Mouse (Mus musculus) hindbrain, embryonic 10.5 days (tissue): Measurements from ENCODE around the gene Ifitm10. TPM values are rescaled to one million over a fixed set of nuclear protein-coding genes. Genes with fewer than 3 reads are reported as not detected.
A peak's percentile ranks its signal among the peaks of the same experiment; 100 is the strongest.

Experiments used
- DNase-seq: peaks from one replicate; pipeline ENCODE4 v3.0.0-alpha.2; 2017; ENCODE audit warnings: low spot score
- H3K27ac ChIP-seq: fragments of 300-500 bp; sonication (generic); 2 replicates; pipeline ENCODE4 v1.5.1; 2016; ENCODE audit warnings: mild to moderate bottlenecking, moderate library complexity
- H3K27me3 ChIP-seq: fragments of 300-500 bp; sonication (generic); 2 replicates; pipeline ENCODE4 v1.6.1; 2016; ENCODE audit warnings: mild to moderate bottlenecking; ENCODE audit not compliant: poor library complexity, insufficient read depth, severe bottlenecking
- H3K36me3 ChIP-seq: fragments of 300-500 bp; sonication (generic); 2 replicates; pipeline ENCODE4 v1.6.1; 2016; ENCODE audit warnings: mild to moderate bottlenecking, moderate library complexity
- H3K4me1 ChIP-seq: fragments of 300-500 bp; sonication (generic); replicated peaks from 2 replicates; pipeline ENCODE4 v1.6.1; 2016; ENCODE audit warnings: mild to moderate bottlenecking
- H3K4me3 ChIP-seq: fragments of 300-500 bp; sonication (generic); 2 replicates; pipeline ENCODE4 v1.5.1; 2016; ENCODE audit warnings: mild to moderate bottlenecking, moderate library complexity
- H3K9me3 ChIP-seq: fragments of 300-500 bp; sonication (generic); 2 replicates; pipeline ENCODE4 v1.6.1; 2016; ENCODE audit warnings: mild to moderate bottlenecking, moderate library complexity
- WGBS: fragments of 180-500 bp; shearing (Covaris S2); methylation state at CpG from one replicate; pipeline ENCODE4 v1.1.7; 2016; 5-methylcytosine and 5-hydroxymethylcytosine counted together
- polyA plus RNA-seq: library from polyadenylated mRNA; unstranded; fragments of >200 nt; fragmentation: Nextera tagmentation; extraction: Ambion mirVana; gene quantifications from 2 replicates; pipeline ENCODE4 v1.2.1, GENCODE M21; 2016

Gene Ifitm10
- polyA plus RNA-seq, 1 experiment from 2014 or later: 0.63 TPM

DNA sequence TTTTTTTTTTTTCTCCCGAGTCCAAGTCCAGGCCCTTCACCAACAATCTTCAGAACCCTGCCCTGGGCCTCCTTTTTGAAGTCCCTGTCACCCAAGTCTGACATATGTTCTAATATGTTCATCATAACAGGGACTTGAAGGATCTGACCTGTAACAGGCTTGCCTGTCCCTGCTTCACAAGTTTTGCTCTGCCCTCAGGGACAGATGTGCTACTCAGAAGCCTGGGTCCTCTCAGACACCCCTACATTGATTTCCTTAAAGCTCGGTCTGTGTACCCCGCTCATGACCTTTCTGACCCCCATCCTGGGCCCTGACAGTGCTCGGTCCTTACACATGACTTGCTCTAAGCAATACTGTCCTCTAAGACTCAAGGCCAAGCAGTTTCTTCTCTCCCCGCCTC lies 514 bp downstream of the Ifitm10 start:
- peaks cover 55% of the 10 kb centered on the region for H3K27me3 ChIP-seq
- H3K27ac ChIP-seq: no peak overlapping the region
- peaks cover 31% of the 10 kb centered on the region for H3K36me3 ChIP-seq
- H3K4me1 ChIP-seq: peaks cover 17% of the 10 kb centered on the region
- no peak overlapping the region for H3K4me3 ChIP-seq
- no peak for DNase-seq
- no peaks in the 10 kb centered on the region for H3K9me3 ChIP-seq
- WGBS: 79% methylated on average over 5 of the region's 5 CpGs

- Histone ChIP-seq H3K36me3 (peaks cover 21% of the 10 kb centered on the region), H3K4me3 (peak overlapping the region; percentile 52), H3K4me1 (peaks cover 17% of the 10 kb centered on the region), H3K27ac (peak overlapping the region; percentile 45), H3K27me3 (peaks cover 55% of the 10 kb centered on the region), H3K9me3 (no peaks in the 10 kb centered on the region)
- DNase-seq: peak; percentile 14
- 3% methylated on average over 64 of the region's 64 CpGs for WGBS
These were observed 1.5 kb downstream of the Ifitm10 start for GRCm38 (mm10) chr7:142371768-142372661.

DNA sequence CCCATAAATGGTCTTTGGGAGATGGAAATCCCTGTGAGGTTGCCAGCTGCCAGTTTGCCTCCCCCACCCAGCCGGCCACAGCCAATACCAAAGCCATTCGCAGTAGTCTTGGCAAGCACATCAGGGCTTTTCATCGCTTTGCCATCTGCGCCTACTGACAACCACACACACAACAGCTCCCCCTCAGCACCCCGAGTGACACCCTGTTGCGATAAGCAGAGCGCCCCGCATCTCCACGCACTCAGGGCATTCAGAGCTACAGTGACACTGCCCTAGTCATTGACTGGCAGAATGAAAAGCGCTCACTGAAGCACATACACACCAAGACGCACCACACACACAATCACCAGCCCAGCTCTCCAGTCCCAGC lies 2.2 kb downstream of the Ifitm10 start:
- DNase-seq: no peak
- Histone ChIP-seq H3K9me3 (no peaks in the 10 kb centered on the region), H3K27me3 (peaks cover 55% of the 10 kb centered on the region), H3K36me3 (peaks cover 14% of the 10 kb centered on the region), H3K4me1 (peaks cover 17% of the 10 kb centered on the region), H3K4me3 (peak overlapping the region; percentile 52; the same call in 1 of the 2 replicates), H3K27ac (no peak overlapping the region)
- WGBS: 26% methylated on average over 11 of the region's 11 CpGs

- Histone ChIP-seq H3K27me3 (peaks cover 55% of the 10 kb centered on the region), H3K27ac (no peak overlapping the region)
- DNase-seq: no peak
These were observed 2.6 kb downstream of the Ifitm10 start for GRCm38 (mm10) chr7:142370937-142371336.

DNA sequence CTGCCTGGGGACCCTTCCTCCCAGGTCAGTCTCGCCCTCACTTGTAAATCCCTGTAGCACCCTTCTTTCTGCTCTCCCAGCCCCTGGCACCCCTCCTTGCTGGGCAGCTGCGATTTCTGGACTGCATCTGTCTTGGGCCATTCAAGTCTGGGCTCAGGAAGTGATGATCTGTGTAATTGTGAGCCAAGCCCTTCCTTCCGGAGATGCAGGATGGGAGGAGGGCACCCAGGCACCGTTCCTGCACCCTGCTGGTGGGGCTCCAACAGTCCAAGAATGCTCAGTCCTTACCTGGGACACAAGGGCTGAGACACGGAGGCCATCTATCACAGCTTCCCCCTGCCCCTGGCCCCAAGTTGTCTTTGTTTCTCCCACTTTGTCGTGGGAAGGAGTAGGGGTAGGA lies 3.7 kb downstream of the Ifitm10 start:
- no peak overlapping the region for H3K4me3 ChIP-seq
- H3K4me1 ChIP-seq: peaks cover 17% of the 10 kb centered on the region
- no peak for DNase-seq
- H3K9me3 ChIP-seq: no peaks in the 10 kb centered on the region
- no peak overlapping the region for H3K27ac ChIP-seq
- peaks cover 55% of the 10 kb centered on the region for H3K27me3 ChIP-seq
- 77% methylated on average over 6 of the region's 6 CpGs for WGBS
- H3K36me3 ChIP-seq: no peaks in the 10 kb centered on the region

More at GRCm38 (mm10) chr7:142370937-142371336, 2.6 kb downstream of the Ifitm10 start:
- WGBS: 82% methylated on average over 18 of the region's 18 CpGs
- Histone ChIP-seq H3K36me3 (peaks cover 10% of the 10 kb centered on the region), H3K4me1 (peaks cover 17% of the 10 kb centered on the region), H3K9me3 (no peaks in the 10 kb centered on the region), H3K4me3 (peak overlapping the region; percentile 52; the same call in 1 of the 2 replicates)

GRCm38 (mm10) chr7:142368856-142369255 lies 4.7 kb downstream of the Ifitm10 start:
- Histone ChIP-seq H3K9me3 (no peaks in the 10 kb centered on the region), H3K27me3 (peaks cover 48% of the 10 kb centered on the region), H3K27ac (no peak overlapping the region), H3K4me1 (peaks cover 17% of the 10 kb centered on the region), H3K36me3 (no peaks in the 10 kb centered on the region), H3K4me3 (no peak overlapping the region)
- no peak for DNase-seq
- WGBS: 78% methylated on average over 2 of the region's 2 CpGs

- Histone ChIP-seq H3K4me3 (no peak overlapping the region), H3K36me3 (no peaks in the 10 kb centered on the region), H3K27ac (no peak overlapping the region), H3K27me3 (no peaks in the 10 kb centered on the region), H3K9me3 (no peaks in the 10 kb centered on the region), H3K4me1 (peaks cover 7% of the 10 kb centered on the region)
- no peak for DNase-seq
- 86% methylated on average over 4 of the region's 4 CpGs for WGBS
These were observed 10.4 kb downstream of the Ifitm10 start for GRCm38 (mm10) chr7:142363107-142363506.

DNA sequence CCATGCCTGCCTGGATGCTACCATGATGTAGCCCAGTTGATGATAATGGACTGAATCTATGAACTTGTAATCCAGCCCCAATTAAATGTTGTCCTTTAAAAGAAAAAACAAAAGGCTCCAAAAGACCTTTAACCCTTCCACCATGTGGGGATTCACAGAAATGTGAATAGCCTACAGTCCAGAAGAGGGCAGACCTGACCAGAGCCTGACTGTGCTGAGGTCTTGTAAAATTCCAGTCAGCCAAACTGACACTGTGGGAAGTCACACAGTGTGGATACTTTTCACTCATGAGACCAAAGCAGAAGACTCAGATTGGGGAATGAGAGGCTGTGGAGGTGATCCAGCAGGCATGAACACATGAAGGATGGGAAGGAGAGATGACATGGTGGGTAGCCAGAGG lies 12.8 kb downstream of the Ifitm10 start:
- H3K4me1 ChIP-seq: peaks cover 7% of the 10 kb centered on the region
- H3K36me3 ChIP-seq: no peaks in the 10 kb centered on the region
- no peak overlapping the region for H3K4me3 ChIP-seq
- H3K27me3 ChIP-seq: no peaks in the 10 kb centered on the region
- no peaks in the 10 kb centered on the region for H3K9me3 ChIP-seq
- no peak for DNase-seq
- no peak overlapping the region for H3K27ac ChIP-seq

GRCm38 (mm10) chr7:142359129-142359528 lies 14.4 kb downstream of the Ifitm10 start:
- 79% methylated on average over 8 of the region's 8 CpGs for WGBS
- no peak for DNase-seq
- no peaks in the 10 kb centered on the region for H3K36me3 ChIP-seq
- no peaks in the 10 kb centered on the region for H3K27me3 ChIP-seq
- H3K9me3 ChIP-seq: no peaks in the 10 kb centered on the region
- H3K27ac ChIP-seq: no peak overlapping the region; the same call in 1 of the 2 replicates
- peaks cover 18% of the 10 kb centered on the region for H3K4me1 ChIP-seq
- no peak overlapping the region for H3K4me3 ChIP-seq

GRCm38 (mm10) chr7:142357566-142357965 lies 16.0 kb downstream of the Ifitm10 start:
- no peak overlapping the region for H3K27ac ChIP-seq
- no peak for DNase-seq
- no peak overlapping the region for H3K4me3 ChIP-seq
- H3K27me3 ChIP-seq: no peaks in the 10 kb centered on the region
- H3K4me1 ChIP-seq: peaks cover 18% of the 10 kb centered on the region
- WGBS: 86% methylated on average over 3 of the region's 3 CpGs
- no peaks in the 10 kb centered on the region for H3K9me3 ChIP-seq
- no peaks in the 10 kb centered on the region for H3K36me3 ChIP-seq

DNA sequence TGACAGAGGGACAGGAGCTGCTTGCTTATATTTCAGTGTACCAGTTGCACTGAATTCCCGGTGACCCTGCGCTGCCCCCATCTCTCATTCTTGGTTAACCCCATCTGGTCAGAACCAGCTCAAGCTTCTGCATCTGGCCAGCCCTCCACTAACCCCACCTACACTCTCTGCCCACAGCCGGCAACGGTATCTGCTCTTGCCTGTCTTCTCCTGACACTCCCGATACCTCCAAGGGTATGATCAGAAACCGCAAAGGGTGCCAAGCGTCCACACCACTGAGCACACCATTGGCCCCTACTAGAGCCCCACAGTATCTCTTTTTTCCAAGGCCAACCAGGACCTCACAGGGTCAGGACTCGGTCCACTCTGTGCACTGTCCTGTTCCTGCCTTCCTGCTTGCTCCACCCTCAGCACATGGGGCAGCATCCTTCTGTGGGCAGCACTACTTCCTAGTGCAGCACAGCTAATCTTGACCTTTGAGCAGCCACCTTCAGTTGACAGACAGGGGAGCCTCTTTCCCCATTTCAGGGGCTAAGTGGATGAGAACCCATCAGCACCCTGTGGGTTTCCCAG lies 18.8 kb downstream of the Ifitm10 start:
- no peaks in the 10 kb centered on the region for H3K27me3 ChIP-seq
- H3K27ac ChIP-seq: no peak overlapping the region
- no peaks in the 10 kb centered on the region for H3K9me3 ChIP-seq
- H3K4me1 ChIP-seq: peaks cover 18% of the 10 kb centered on the region
- no peak for DNase-seq
- H3K4me3 ChIP-seq: no peak overlapping the region
- 75% methylated on average over 8 of the region's 8 CpGs for WGBS
- H3K36me3 ChIP-seq: no peaks in the 10 kb centered on the region

DNA sequence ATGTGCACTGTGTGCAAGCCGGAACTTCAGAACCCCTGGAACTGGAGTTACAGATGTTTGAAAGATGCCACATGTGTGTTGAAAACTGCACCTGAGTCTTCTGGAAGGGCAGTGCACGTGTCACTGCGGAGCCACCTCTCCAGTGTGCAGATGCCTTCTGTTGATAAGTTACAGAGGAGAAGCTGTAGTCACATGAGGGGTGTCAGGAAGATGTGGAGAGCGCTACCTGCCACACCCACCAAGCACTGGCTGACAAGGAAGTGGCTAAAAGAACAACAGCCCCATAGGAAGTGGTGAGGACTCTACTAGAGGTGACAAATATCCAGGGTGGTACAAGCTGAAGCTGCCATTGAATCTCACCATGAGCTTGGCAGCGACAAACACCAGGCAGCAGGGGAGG lies 19.7 kb downstream of the Ifitm10 start:
- H3K27me3 ChIP-seq: no peaks in the 10 kb centered on the region
- no peak overlapping the region for H3K27ac ChIP-seq
- 78% methylated on average over 5 of the region's 5 CpGs for WGBS
- no peak for DNase-seq
- peaks cover 18% of the 10 kb centered on the region for H3K4me1 ChIP-seq
- H3K9me3 ChIP-seq: no peaks in the 10 kb centered on the region
- H3K36me3 ChIP-seq: no peaks in the 10 kb centered on the region
- H3K4me3 ChIP-seq: no peak overlapping the region

- no peak overlapping the region for H3K4me3 ChIP-seq
- 82% methylated on average over 5 of the region's 5 CpGs for WGBS
- H3K4me1 ChIP-seq: peaks cover 16% of the 10 kb centered on the region; the same call in 1 of the 2 replicates
- no peaks in the 10 kb centered on the region for H3K36me3 ChIP-seq
- H3K27me3 ChIP-seq: no peaks in the 10 kb centered on the region
- no peak overlapping the region for H3K27ac ChIP-seq
- DNase-seq: no peak
- H3K9me3 ChIP-seq: no peaks in the 10 kb centered on the region
These were observed 22.0 kb downstream of the Ifitm10 start for GRCm38 (mm10) chr7:142351569-142351968.
